Mouse (Mus musculus) forebrain, embryonic 13.5 days (tissue): ENCODE results near the gene Kalrn. TPM values are rescaled to one million over a fixed set of nuclear protein-coding genes. Genes with fewer than 3 reads are reported as not detected.

Experiments used
- ATAC-seq: fragments of 200-750 bp; cut with Nextera tagmentation; 2 replicates; pipeline ENCODE4 v1.8.0; 2017
- H3K27ac ChIP-seq: fragments of 300-500 bp; sonication (generic); 2 replicates; pipeline ENCODE4 v1.5.1; 2015; ENCODE audit warnings: inconsistent platforms, mild to moderate bottlenecking, moderate library complexity
- H3K27me3 ChIP-seq: fragments of 300-500 bp; sonication (generic); 2 replicates; pipeline ENCODE4 v1.6.1; 2015; ENCODE audit warnings: mild to moderate bottlenecking, inconsistent platforms
- H3K36me3 ChIP-seq: fragments of 300-500 bp; sonication (generic); 2 replicates; pipeline ENCODE4 v1.6.1; 2015; ENCODE audit warnings: mild to moderate bottlenecking, inconsistent platforms; ENCODE audit not compliant: poor library complexity, severe bottlenecking
- H3K4me1 ChIP-seq: fragments of 300-500 bp; sonication (generic); 2 replicates; pipeline ENCODE4 v1.6.1; 2015; ENCODE audit warnings: inconsistent platforms
- H3K4me2 ChIP-seq: fragments of 300-500 bp; sonication (generic); 2 replicates; pipeline ENCODE4 v1.6.1; 2015; ENCODE audit warnings: inconsistent platforms, mild to moderate bottlenecking, moderate library complexity
- H3K4me3 ChIP-seq: fragments of 300-500 bp; sonication (generic); 2 replicates; pipeline ENCODE4 v1.5.1; 2015; ENCODE audit warnings: mild to moderate bottlenecking, inconsistent platforms
- H3K9ac ChIP-seq: fragments of 300-500 bp; sonication (generic); 2 replicates; pipeline ENCODE4 v1.6.1; 2015; ENCODE audit warnings: mild to moderate bottlenecking, inconsistent platforms
- H3K9me3 ChIP-seq: fragments of 300-500 bp; sonication (generic); replicated peaks from 2 replicates; pipeline ENCODE4 v1.6.1; 2016; ENCODE audit warnings: inconsistent platforms
- WGBS: fragments of 180-500 bp; shearing (Covaris S2); methylation state at CpG from one replicate; pipeline ENCODE4 v1.1.7; 2015; 5-methylcytosine and 5-hydroxymethylcytosine counted together
- polyA plus RNA-seq: library from polyadenylated mRNA; unstranded; fragments of >200 nt; fragmentation: Nextera tagmentation; extraction: Ambion mirVana; gene quantifications from 2 replicates; pipeline ENCODE4 v1.2.1, GENCODE M21; 2015

Gene Kalrn
- polyA plus RNA-seq, 1 experiment from 2014 or later, result 31.5 TPM

DNA sequence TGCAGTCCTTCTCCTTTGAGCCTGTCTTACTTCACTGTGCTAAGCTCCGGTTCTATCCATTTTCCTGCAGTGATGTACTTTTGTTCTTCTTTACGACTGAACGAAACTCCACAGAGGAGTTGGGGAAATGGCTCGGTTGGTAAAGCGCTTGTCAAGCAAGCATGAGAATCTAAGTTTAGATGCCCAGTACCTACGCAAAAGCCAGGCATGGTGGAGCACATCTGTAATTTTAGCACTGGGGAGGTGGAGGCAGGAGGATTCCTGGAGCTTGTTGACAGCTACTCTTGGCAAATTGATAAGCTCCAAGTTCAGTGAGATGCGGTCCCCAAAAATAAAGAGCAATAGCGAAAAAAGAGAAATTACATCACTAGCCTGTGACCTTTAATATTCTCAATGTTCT lies 82.1 kb downstream of the Kalrn start:
- Histone ChIP-seq H3K9ac (no peak overlapping the region), H3K27ac (no peak overlapping the region; the same call in 1 of the 2 replicates), H3K4me1 (peaks cover 32% of the 10 kb centered on the region), H3K36me3 (no peaks in the 10 kb centered on the region), H3K4me2 (no peak overlapping the region), H3K27me3 (no peaks in the 10 kb centered on the region), H3K4me3 (no peak overlapping the region), H3K9me3 (no peaks in the 10 kb centered on the region)
- no peak for ATAC-seq
- 54% methylated on average over 8 of the region's 8 CpGs for WGBS

- Histone ChIP-seq H3K9me3 (no peaks in the 10 kb centered on the region), H3K36me3 (no peaks in the 10 kb centered on the region), H3K9ac (no peak overlapping the region), H3K4me3 (no peak overlapping the region), H3K27ac (no peak overlapping the region), H3K4me2 (no peak overlapping the region), H3K4me1 (peaks cover 39% of the 10 kb centered on the region), H3K27me3 (no peaks in the 10 kb centered on the region)
- no peak for ATAC-seq
- WGBS, result 50% methylated on average over 8 of the region's 8 CpGs
Measured at GRCm38 (mm10) chr16:34490506-34490905, 82.8 kb downstream of the Kalrn start.

GRCm38 (mm10) chr16:34489805-34490325 lies 83.5 kb downstream of the Kalrn start:
- Histone ChIP-seq H3K4me3 (no peak overlapping the region), H3K27ac (no peak overlapping the region), H3K9me3 (no peaks in the 10 kb centered on the region), H3K4me2 (no peak overlapping the region), H3K27me3 (no peaks in the 10 kb centered on the region), H3K4me1 (peaks cover 46% of the 10 kb centered on the region), H3K36me3 (no peaks in the 10 kb centered on the region), H3K9ac (no peak overlapping the region)
- 56% methylated on average over 3 of the region's 3 CpGs for WGBS
- no peak for ATAC-seq

DNA sequence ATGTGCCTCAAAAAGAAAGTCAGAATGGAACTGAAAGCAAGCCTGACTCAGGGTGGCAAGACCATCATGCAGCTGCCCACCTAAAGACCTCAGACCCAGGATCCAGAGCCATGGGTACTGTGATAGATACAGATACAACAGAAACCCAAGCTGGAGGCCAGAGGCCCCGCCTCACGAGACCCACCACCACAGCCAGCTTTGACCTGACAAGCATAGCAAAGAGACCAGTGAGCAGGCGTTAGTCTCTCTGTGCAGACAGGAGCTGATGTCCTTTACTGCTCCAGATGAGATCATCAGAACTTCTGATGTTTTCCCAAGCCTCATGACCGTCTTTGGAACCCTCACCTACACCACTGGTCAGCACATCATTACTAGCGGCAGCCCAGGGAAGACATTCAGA lies 85.5 kb downstream of the Kalrn start:
- no peak overlapping the region for H3K9ac ChIP-seq
- no peaks in the 10 kb centered on the region for H3K36me3 ChIP-seq
- H3K27ac ChIP-seq, result no peak overlapping the region
- H3K4me3 ChIP-seq, result no peak overlapping the region
- H3K27me3 ChIP-seq, result no peaks in the 10 kb centered on the region
- peaks cover 50% of the 10 kb centered on the region for H3K4me1 ChIP-seq
- no peaks in the 10 kb centered on the region for H3K9me3 ChIP-seq
- H3K4me2 ChIP-seq, result no peak overlapping the region
- no peak for ATAC-seq
- WGBS, result 92% methylated on average over 5 of the region's 5 CpGs

DNA sequence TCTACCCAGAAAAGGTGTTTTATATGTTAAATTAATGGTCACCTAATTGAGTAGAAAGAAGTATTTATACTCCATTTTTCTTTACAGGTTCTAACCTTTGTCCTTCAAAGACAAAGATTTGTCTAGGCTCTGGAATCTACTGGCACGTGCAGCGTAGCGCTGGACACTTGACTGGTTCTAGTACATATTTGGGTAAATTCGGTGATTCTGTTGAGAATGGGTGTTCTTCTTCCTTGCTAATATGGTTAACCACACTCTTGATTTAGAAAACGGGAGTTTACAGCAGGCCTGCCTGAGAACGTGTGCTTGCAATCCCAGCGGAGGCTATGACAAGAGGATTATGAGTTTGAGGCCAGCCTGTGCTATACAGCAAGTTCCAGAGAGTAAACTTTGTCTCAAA lies 86.1 kb downstream of the Kalrn start:
- no peak for ATAC-seq
- Histone ChIP-seq H3K9ac (no peak overlapping the region), H3K9me3 (no peaks in the 10 kb centered on the region), H3K27ac (no peak overlapping the region), H3K4me3 (no peak overlapping the region), H3K4me2 (no peak overlapping the region), H3K36me3 (no peaks in the 10 kb centered on the region), H3K27me3 (no peaks in the 10 kb centered on the region), H3K4me1 (peaks cover 50% of the 10 kb centered on the region)
- 92% methylated on average over 7 of the region's 7 CpGs for WGBS

DNA sequence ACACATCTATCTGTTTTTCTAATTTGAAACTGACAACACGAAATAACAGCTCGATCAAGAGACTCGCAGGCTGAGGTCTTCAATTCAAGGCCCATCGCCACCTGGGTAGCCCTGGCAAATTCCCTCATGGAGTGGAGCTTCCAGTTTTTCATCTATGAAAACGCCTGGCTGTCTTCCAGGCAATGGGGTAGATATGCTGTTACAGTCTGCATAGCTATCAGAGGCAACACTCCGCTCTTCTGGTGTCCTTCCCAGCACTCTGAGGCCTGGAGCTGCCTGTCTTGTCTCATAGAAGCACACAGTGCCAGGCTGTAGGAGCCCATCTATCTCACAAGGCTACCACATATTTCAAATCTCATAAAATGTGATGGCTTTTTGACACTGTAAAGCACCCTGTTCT lies 87.8 kb downstream of the Kalrn start:
- H3K27ac ChIP-seq, result peak overlapping the region; percentile 48; the same call in 1 of the 2 replicates
- peaks cover 36% of the 10 kb centered on the region for H3K4me1 ChIP-seq
- no peak overlapping the region for H3K4me3 ChIP-seq
- no peaks in the 10 kb centered on the region for H3K27me3 ChIP-seq
- H3K9ac ChIP-seq, result no peak overlapping the region
- no peaks in the 10 kb centered on the region for H3K36me3 ChIP-seq
- WGBS, result 75% methylated on average over 6 of the region's 6 CpGs
- no peak overlapping the region for H3K4me2 ChIP-seq
- no peaks in the 10 kb centered on the region for H3K9me3 ChIP-seq
- 0 out of 2 replicates have a peak, but pooled peaks have one; percentile 33 for ATAC-seq

DNA sequence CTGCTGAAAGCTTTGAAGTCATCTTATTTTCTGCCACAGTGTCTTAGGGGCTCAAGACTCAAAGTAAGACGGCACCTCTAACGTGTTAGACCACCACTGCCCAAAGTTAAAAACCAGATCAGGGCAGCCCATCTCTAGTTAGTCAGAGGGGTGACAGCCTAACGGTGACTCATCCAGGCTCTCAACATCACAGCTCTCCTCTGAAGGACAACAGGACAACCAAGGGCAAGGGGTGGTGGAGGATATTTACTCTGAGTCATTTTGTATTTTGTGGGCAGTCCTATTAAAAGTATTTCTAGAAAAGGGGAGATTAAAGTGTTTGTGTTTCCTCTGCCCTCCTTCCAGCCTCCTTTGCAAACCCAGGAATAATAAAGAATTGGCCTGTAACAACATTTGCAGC lies 88.4 kb downstream of the Kalrn start:
- no peaks in the 10 kb centered on the region for H3K27me3 ChIP-seq
- H3K27ac ChIP-seq, result no peak overlapping the region
- no peak overlapping the region for H3K4me3 ChIP-seq
- peaks cover 31% of the 10 kb centered on the region for H3K4me1 ChIP-seq
- ATAC-seq, result no peak
- no peaks in the 10 kb centered on the region for H3K36me3 ChIP-seq
- no peaks in the 10 kb centered on the region for H3K9me3 ChIP-seq
- WGBS, result 74% methylated on average over 3 of the region's 3 CpGs
- no peak overlapping the region for H3K4me2 ChIP-seq
- H3K9ac ChIP-seq, result no peak overlapping the region

GRCm38 (mm10) chr16:34484213-34484612 lies 89.1 kb downstream of the Kalrn start:
- Histone ChIP-seq H3K27me3 (no peaks in the 10 kb centered on the region), H3K9me3 (no peaks in the 10 kb centered on the region), H3K36me3 (no peaks in the 10 kb centered on the region), H3K4me2 (no peak overlapping the region), H3K4me1 (peaks cover 28% of the 10 kb centered on the region), H3K4me3 (no peak overlapping the region), H3K9ac (no peak overlapping the region), H3K27ac (no peak overlapping the region)
- WGBS, result 88% methylated on average over 1 of the region's 1 CpGs
- no peak for ATAC-seq

DNA sequence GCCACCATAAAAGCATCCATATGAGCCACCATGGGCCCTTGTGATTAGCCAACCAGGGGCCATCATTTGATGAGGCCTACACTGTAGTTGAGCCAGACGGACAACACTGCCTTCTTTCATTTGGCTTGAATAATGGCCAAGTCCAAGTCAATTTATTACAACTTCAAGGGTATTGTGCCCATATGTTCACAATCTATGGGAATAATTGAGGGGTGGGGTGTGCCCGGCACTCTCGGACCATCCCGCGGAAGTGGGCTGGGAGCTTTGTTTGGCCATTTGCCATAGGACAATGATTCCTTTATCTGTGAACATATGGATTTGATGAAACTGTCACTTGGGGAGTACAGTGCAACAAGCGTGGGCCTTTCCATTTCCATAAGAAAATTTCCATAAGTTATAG lies 89.6 kb downstream of the Kalrn start:
- 49% methylated on average over 6 of the region's 6 CpGs for WGBS
- H3K4me1 ChIP-seq, result peaks cover 28% of the 10 kb centered on the region
- no peak for ATAC-seq

DNA sequence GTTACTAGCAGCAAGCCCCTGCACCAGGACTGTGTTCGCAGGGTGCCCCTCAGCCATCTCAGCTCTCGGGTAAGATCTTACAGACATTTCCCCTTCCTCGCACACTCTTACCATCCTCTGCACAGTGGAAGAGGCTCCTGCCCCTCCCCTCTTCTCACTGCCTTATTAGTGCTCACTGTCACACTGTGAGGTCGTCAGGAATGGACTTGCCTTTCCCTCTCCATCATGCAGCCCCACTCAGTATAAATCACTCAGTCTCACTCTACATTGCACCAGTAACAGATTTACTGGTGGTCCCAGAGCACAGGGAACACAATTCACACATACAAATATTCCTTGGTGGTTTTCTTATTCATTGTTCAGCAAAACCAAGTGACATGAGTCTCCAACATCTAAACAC lies 98.6 kb downstream of the Kalrn start:
- Histone ChIP-seq H3K4me3 (no peak overlapping the region), H3K27ac (no peak overlapping the region), H3K27me3 (no peaks in the 10 kb centered on the region), H3K9me3 (no peaks in the 10 kb centered on the region), H3K36me3 (no peaks in the 10 kb centered on the region), H3K9ac (no peak overlapping the region), H3K4me2 (no peak overlapping the region), H3K4me1 (peaks cover 56% of the 10 kb centered on the region)
- ATAC-seq, result no peak
- 73% methylated on average over 4 of the region's 4 CpGs for WGBS

More for the DNA sequence above, 89.6 kb downstream of the Kalrn start:
- Histone ChIP-seq H3K27me3 (no peaks in the 10 kb centered on the region), H3K9ac (no peak overlapping the region), H3K36me3 (no peaks in the 10 kb centered on the region), H3K9me3 (no peaks in the 10 kb centered on the region), H3K4me3 (no peak overlapping the region), H3K4me2 (no peak overlapping the region), H3K27ac (no peak overlapping the region)

GRCm38 (mm10) chr16:34473891-34474290 lies 99.4 kb downstream of the Kalrn start:
- peak overlapping the region; percentile 48; the same call in 1 of the 2 replicates for H3K27ac ChIP-seq
- no peak for ATAC-seq
- H3K36me3 ChIP-seq, result no peaks in the 10 kb centered on the region
- no peaks in the 10 kb centered on the region for H3K27me3 ChIP-seq
- no peaks in the 10 kb centered on the region for H3K9me3 ChIP-seq
- 43% methylated on average over 4 of the region's 4 CpGs for WGBS
- no peak overlapping the region for H3K4me2 ChIP-seq
- H3K4me3 ChIP-seq, result no peak overlapping the region
- peaks cover 65% of the 10 kb centered on the region for H3K4me1 ChIP-seq
- no peak overlapping the region; the same call in 1 of the 2 replicates for H3K9ac ChIP-seq

- Histone ChIP-seq H3K9me3 (no peaks in the 10 kb centered on the region), H3K27ac (no peak overlapping the region), H3K27me3 (no peaks in the 10 kb centered on the region), H3K4me2 (no peak overlapping the region), H3K36me3 (no peaks in the 10 kb centered on the region), H3K4me1 (peaks cover 88% of the 10 kb centered on the region), H3K4me3 (no peak overlapping the region), H3K9ac (no peak overlapping the region)
- WGBS, result 90% methylated on average over 4 of the region's 4 CpGs
- ATAC-seq, result no peak
Measured at GRCm38 (mm10) chr16:34471441-34471840, 101.9 kb downstream of the Kalrn start.

DNA sequence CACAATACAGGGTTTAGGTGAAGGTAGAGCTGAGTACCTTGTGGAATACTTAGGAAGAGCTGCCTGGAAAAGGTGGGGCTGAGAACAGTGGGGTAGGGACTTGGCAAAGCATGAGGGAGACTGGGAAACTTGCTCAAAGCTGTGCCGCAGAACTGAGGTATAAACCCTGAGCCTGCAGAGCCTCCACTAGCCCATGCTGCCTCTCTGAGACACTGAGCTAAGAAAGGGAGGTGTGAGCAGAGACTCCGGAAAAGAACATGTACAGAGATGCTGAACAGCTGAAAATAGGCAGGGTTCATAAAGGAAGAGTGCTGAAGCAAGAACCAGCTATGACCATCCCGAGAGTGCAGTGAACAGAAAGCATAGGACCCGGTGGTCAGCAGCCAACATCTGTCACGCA lies 103.0 kb downstream of the Kalrn start:
- Histone ChIP-seq H3K9ac (no peak overlapping the region), H3K4me2 (no peak overlapping the region), H3K9me3 (no peaks in the 10 kb centered on the region), H3K36me3 (no peaks in the 10 kb centered on the region), H3K4me3 (no peak overlapping the region), H3K4me1 (peaks cover 89% of the 10 kb centered on the region), H3K27me3 (no peaks in the 10 kb centered on the region), H3K27ac (peak overlapping the region; percentile 53; the same call in 1 of the 2 replicates)
- 0 out of 2 replicates have a peak, but pooled peaks have one; percentile 4 for ATAC-seq
- 74% methylated on average over 5 of the region's 5 CpGs for WGBS
